Mouse (Mus musculus) A20 (cell line): ENCODE data around the gene Hmga2.

Source experiments
- DNase-seq: peaks from one replicate; pipeline ENCODE4 v3.0.0-alpha.2; 2011; ENCODE audit warnings: low read depth, low spot score

The Hmga2 gene

GRCm38 (mm10) chr10:120473218-120473617 lies 3.1 kb downstream of the Hmga2 start:
- DNase-seq, result no peak

- DNase-seq, result no peak
These were observed 3.7 kb downstream of the Hmga2 start for GRCm38 (mm10) chr10:120472606-120473005.

GRCm38 (mm10) chr10:120465121-120465520 lies 11.1 kb downstream of the Hmga2 start:
- no peak for DNase-seq

- no peak for DNase-seq
These were observed 14.5 kb downstream of the Hmga2 start for GRCm38 (mm10) chr10:120461769-120462168.

- no peak for DNase-seq
These were observed 15.0 kb downstream of the Hmga2 start for GRCm38 (mm10) chr10:120461301-120461700.

- no peak for DNase-seq
These were observed 17.4 kb downstream of the Hmga2 start for GRCm38 (mm10) chr10:120458866-120459265.

- no peak for DNase-seq
These were observed 26.5 kb downstream of the Hmga2 start for GRCm38 (mm10) chr10:120449661-120450284.

GRCm38 (mm10) chr10:120446799-120447198 lies 29.5 kb downstream of the Hmga2 start:
- DNase-seq, result no peak

- DNase-seq, result no peak
These were observed 30.1 kb downstream of the Hmga2 start for GRCm38 (mm10) chr10:120446206-120446605.

GRCm38 (mm10) chr10:120444463-120445070 lies 31.7 kb downstream of the Hmga2 start:
- no peak for DNase-seq

GRCm38 (mm10) chr10:120443757-120444311 lies 32.4 kb downstream of the Hmga2 start:
- DNase-seq, result no peak

- no peak for DNase-seq
These were observed 35.0 kb downstream of the Hmga2 start for GRCm38 (mm10) chr10:120441254-120441653.

- DNase-seq, result no peak
These were observed 41.8 kb downstream of the Hmga2 start for GRCm38 (mm10) chr10:120434433-120434832.

GRCm38 (mm10) chr10:120433463-120433815 lies 42.8 kb downstream of the Hmga2 start:
- DNase-seq, result no peak

GRCm38 (mm10) chr10:120432731-120433462 lies 43.4 kb downstream of the Hmga2 start:
- no peak for DNase-seq

GRCm38 (mm10) chr10:120432081-120432480 lies 44.2 kb downstream of the Hmga2 start:
- DNase-seq, result no peak

- no peak for DNase-seq
These were observed 44.8 kb downstream of the Hmga2 start for GRCm38 (mm10) chr10:120431435-120431834.

- no peak for DNase-seq
These were observed 45.8 kb downstream of the Hmga2 start for GRCm38 (mm10) chr10:120430422-120430821.

- DNase-seq, result no peak
These were observed 46.5 kb downstream of the Hmga2 start for GRCm38 (mm10) chr10:120429758-120430259.

- DNase-seq, result no peak
These were observed 47.1 kb downstream of the Hmga2 start for GRCm38 (mm10) chr10:120429199-120429551.

GRCm38 (mm10) chr10:120428430-120429198 lies 47.7 kb downstream of the Hmga2 start:
- DNase-seq, result no peak
